Mouse (Mus musculus): ENCODE measurements at regions not wholly inside any gene's neighbourhood (a gene's known extent, or its start where the extent isn't known, plus 50 kb on each side); places are given as distances from the start of the nearest gene placed in this dataset.

DNA sequence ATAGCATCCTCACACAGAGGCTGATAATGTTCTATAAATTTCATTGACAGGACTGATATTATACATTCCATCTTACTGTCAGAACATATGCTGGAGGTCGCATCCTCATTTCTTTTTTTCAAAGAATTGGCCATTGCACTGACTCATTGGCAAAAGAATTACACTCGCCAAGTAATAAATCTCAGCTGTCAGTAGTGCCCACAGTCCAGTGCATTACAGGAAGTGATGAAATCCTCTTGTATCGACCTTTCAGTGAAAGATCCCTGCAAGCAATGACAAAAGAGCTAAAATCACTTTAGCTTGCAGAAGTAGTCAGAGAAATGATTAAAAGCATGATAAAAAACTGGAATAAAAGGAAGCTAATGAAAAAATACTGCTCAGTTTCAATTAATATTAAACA lies 1353.0 kb upstream of the 1700008P02Rik start:
- ATAC-seq (ENCODE audit: insufficient number of reproducible peaks, insufficient read depth, low FRiP score, low TSS enrichment) = no peak
- H3K9me3 ChIP-seq = no peaks in the 10 kb centered on the region
- WGBS = 62% methylated on average over 3 of the region's 3 CpGs

DNA sequence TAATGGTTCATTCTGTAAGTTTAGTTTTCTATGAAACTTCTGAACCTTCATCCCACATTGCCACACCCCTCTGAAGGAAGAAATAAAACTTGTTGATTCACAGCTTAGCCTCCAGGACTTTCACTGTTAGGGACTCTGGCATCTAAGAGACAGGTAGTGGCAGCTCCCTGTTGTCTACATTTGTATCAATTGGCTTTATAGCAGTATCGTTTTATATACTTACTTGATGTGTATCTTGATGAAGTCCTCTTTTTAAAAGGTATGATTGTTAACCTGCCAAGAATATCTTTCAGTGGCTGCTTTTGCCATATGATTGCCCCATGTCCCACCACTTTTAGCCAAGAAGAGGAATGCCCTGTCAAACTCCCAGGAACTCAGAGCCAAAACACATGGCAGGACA lies 1333.7 kb upstream of the 1700008P02Rik start:
- no peaks in the 10 kb centered on the region for H3K36me3 ChIP-seq
- H3K9ac ChIP-seq = no peak overlapping the region
- WGBS = 79% methylated on average over 1 of the region's 1 CpGs
- ATAC-seq (ENCODE audit: insufficient number of reproducible peaks, insufficient read depth, low FRiP score, low TSS enrichment) = no peak
- H3K4me1 ChIP-seq = no peaks in the 10 kb centered on the region
- H3K4me2 ChIP-seq (replicated peaks) = no peak overlapping the region
- no peak overlapping the region for H3K4me3 ChIP-seq
- H3K27me3 ChIP-seq = no peaks in the 10 kb centered on the region
- H3K27ac ChIP-seq = no peak overlapping the region
- no peaks in the 10 kb centered on the region for H3K9me3 ChIP-seq

More for the DNA sequence above, 1353.0 kb upstream of the 1700008P02Rik start:
- Histone ChIP-seq H3K27ac (no peak overlapping the region), H3K4me2 (replicated peaks) (no peak overlapping the region), H3K9ac (no peak overlapping the region), H3K36me3 (no peaks in the 10 kb centered on the region), H3K27me3 (no peaks in the 10 kb centered on the region), H3K4me3 (no peak overlapping the region), H3K4me1 (no peaks in the 10 kb centered on the region)

DNA sequence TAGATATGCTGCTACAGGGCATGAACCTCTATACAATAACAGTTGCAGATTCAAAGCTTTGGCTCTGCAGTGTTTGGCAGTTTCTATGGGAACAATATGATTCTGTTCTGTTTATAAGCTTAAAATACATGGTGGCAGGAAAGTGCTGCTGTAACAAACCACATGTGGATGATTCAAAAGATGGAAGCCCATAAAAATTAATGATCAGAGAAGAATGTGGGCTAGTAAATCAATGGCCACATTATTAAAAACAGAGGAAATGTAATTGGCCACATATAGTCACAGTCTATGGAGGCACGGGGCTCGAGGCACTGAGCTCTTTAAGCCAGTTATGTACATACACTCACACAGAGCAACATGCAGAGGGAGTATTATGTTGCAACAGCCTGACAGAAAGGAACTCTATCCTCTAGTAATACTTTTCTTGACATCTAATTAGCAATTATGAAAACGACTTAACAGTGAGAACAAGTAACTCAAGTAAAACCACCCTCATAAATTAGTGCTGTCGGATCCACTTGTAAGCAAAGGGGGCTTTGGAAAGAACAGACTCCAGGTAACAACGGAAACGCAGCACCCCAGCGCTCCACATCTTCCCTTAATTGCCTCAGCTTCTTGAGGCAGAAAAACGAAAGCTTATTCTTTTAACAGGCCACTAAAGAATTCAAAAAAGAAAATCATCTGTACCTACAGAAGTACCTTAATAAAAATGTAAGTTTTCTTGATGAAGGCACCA lies 1323.6 kb upstream of the 1700008P02Rik start:
- 21% methylated on average over 8 of the region's 8 CpGs for WGBS
- peak; percentile 82; the same call in 1 of the 2 replicates for ATAC-seq (ENCODE audit: insufficient number of reproducible peaks, insufficient read depth, low FRiP score, low TSS enrichment)
- no peak overlapping the region for H3K9ac ChIP-seq
- H3K4me1 ChIP-seq = no peaks in the 10 kb centered on the region
- H3K4me3 ChIP-seq = no peak overlapping the region
- no peak overlapping the region for H3K4me2 ChIP-seq (replicated peaks)
- H3K9me3 ChIP-seq = no peaks in the 10 kb centered on the region
- H3K27ac ChIP-seq = no peak overlapping the region
- no peaks in the 10 kb centered on the region for H3K27me3 ChIP-seq
- H3K36me3 ChIP-seq = no peaks in the 10 kb centered on the region

All from embryonic facial prominence, embryonic 12.5 days (tissue).